Mouse (Mus musculus) C2C12 (cell line): Measurements from ENCODE around the gene Scaf1.

Experiments used
- CEBPB ChIP-seq: IDR thresholded peaks from one replicate; pipeline ENCODE4 v1.6.1; 2011; ENCODE audit warnings: low read depth, mild to moderate bottlenecking, control low read depth, moderate library complexity
- CTCF ChIP-seq: IDR thresholded peaks from one replicate; pipeline ENCODE4 v1.5.1; 2011; ENCODE audit not compliant: control insufficient read depth, insufficient read depth, insufficient read length
- MAX ChIP-seq: IDR thresholded peaks from one replicate; pipeline ENCODE4 v1.6.1; 2011; ENCODE audit warnings: mild to moderate bottlenecking, control low read depth
- MYOG ChIP-seq: IDR thresholded peaks from one replicate; pipeline ENCODE4 v1.6.1; 2011; ENCODE audit not compliant: control insufficient read depth, insufficient read length; ENCODE audit errors: extremely low read depth
- USF1 ChIP-seq: IDR thresholded peaks from one replicate; pipeline ENCODE4 v1.6.1; 2011; ENCODE audit warnings: low read depth, mild to moderate bottlenecking, control low read depth, moderate library complexity

- TF ChIP-seq CTCF, result no peak
- TF ChIP-seq CEBPB, result no peak
- TF ChIP-seq MAX, result no peak
- no peak for TF ChIP-seq MYOG
- TF ChIP-seq USF1, result no peak
These were observed 32.0 kb downstream of the Scaf1 start for GRCm38 (mm10) chr7:44983944-44984832.
